ENCODE assay signal across 7 mouse cellular contexts in the genomic region with DNA sequence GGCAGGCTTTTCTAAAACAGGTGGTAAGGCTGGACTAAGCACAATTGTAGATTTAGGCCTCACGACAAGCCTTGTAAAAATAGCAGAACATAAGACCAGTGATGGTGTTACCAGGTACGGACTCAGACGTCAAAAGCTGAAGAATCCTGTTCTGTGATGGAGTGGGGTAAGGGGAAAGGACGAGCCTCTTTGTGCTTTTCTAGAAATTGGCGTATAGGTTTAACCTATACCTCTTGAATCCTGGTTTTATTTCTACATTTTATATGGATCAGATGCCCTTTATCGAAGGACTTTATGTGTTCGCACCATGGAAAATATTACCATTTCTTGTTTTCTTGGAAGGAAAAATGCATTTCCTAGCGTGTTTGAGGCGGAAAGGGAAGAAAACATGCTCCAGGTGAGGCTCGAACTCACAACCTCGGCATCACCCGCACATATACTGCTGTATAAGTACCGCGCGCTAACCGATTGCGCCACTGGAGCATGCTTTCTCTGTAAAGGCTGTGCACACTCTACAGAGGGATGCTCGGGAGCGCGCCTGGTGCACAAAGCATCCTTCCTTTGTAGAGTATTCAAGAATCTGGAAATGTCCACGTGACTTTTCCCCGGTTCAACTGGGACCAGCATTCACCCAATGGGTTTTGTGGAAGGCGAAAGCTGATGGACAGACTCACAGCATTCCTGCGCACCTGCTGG. TPM values are rescaled to one million over a fixed set of nuclear protein-coding genes. Genes with fewer than 3 reads are reported as not detected.
DNase-seq lines count a peak whose midpoint lies in the region; ATAC-seq and TF ChIP-seq lines count a peak whose summit lies in the region.

No protein-coding gene starts in this region.

- H3K36me3 ChIP-seq in C2C12 (ENCODE audit: control insufficient read depth, insufficient read depth), result no peaks in the 10 kb centered on the region
- H3K36me3 ChIP-seq in embryonic facial prominence, embryonic 14.5 days (ENCODE audit: control insufficient read depth, insufficient read depth, low read length), result no peaks in the 10 kb centered on the region
- no peaks in the 10 kb centered on the region for H3K36me3 ChIP-seq in intestine, postnatal 0 days (ENCODE audit: control insufficient read depth, insufficient read depth)
- no peaks in the 10 kb centered on the region for H3K36me3 ChIP-seq in liver, embryonic 14.5 days (replicated peaks; ENCODE audit: control insufficient read depth, insufficient read depth, low read depth)

- no peaks in the 10 kb centered on the region for H3K27me3 ChIP-seq in C2C12 (ENCODE audit: control insufficient read depth, insufficient read depth, insufficient read length)
- H3K27me3 ChIP-seq in embryonic facial prominence, embryonic 14.5 days (replicated peaks; ENCODE audit: control insufficient read depth, insufficient read depth, low read length), result no peaks in the 10 kb centered on the region
- no peaks in the 10 kb centered on the region for H3K27me3 ChIP-seq in intestine, postnatal 0 days (replicated peaks; ENCODE audit: control insufficient read depth, insufficient read depth, low read length)
- H3K27me3 ChIP-seq in liver, embryonic 14.5 days (ENCODE audit: control insufficient read depth, insufficient read depth, low read length), result no peaks in the 10 kb centered on the region; the same call in 1 of the 2 replicates

- H3K79me2 ChIP-seq in C2C12 (ENCODE audit: control insufficient read depth, insufficient read depth), result no peaks in the 10 kb centered on the region

- ATAC-seq in embryonic facial prominence, embryonic 14.5 days (ENCODE audit: low read depth), result peak; percentile 95
- ATAC-seq in intestine, postnatal 0 days, result no peak
- peak; percentile 78 for ATAC-seq in liver, embryonic 14.5 days (ENCODE audit: insufficient read depth)

- peak; percentile 73 for DNase-seq in MN1 (ENCODE audit: low spot score)
- peak; percentile 83 for DNase-seq in embryonic facial prominence, embryonic 14.5 days (ENCODE audit: low spot score)
- no peak for DNase-seq in liver, embryonic 14.5 days (ENCODE audit: low read depth in 3 of 3, low spot score in 3 of 3)
- DNase-seq in right cerebral cortex, postnatal 4 days, result peak; percentile 86
- DNase-seq in adrenal gland, postnatal 36 days, result no peak

- H3K27ac ChIP-seq in embryonic facial prominence, embryonic 14.5 days (replicated peaks; ENCODE audit: low read depth, low read length), result no peak overlapping the region
- H3K27ac ChIP-seq in intestine, postnatal 0 days (ENCODE audit: low read depth, low read length), result no peak overlapping the region
- no peak overlapping the region for H3K27ac ChIP-seq in liver, embryonic 14.5 days

- no peaks in the 10 kb centered on the region for H3K79me3 ChIP-seq in C2C12 (ENCODE audit: low read depth)

- H3K9ac ChIP-seq in embryonic facial prominence, embryonic 14.5 days (ENCODE audit: low read depth, low read length), result peak overlapping the region; percentile 51
- no peak overlapping the region for H3K9ac ChIP-seq in intestine, postnatal 0 days (ENCODE audit: low read depth, low read length)
- H3K9ac ChIP-seq in liver, embryonic 14.5 days (replicated peaks), result no peak overlapping the region

- no peak for TF ChIP-seq EP300 in liver, embryonic 14.5 days (IDR thresholded peaks at IDR 0.05; ENCODE audit: low read depth)

- no peaks in the 10 kb centered on the region for H3K9me3 ChIP-seq in embryonic facial prominence, embryonic 14.5 days (ENCODE audit: control insufficient read depth, low read length)
- no peaks in the 10 kb centered on the region for H3K9me3 ChIP-seq in intestine, postnatal 0 days (ENCODE audit: control insufficient read depth)
- no peaks in the 10 kb centered on the region for H3K9me3 ChIP-seq in liver, embryonic 14.5 days (ENCODE audit: control insufficient read depth, low read length)

- H3K4me1 ChIP-seq in embryonic facial prominence, embryonic 14.5 days (ENCODE audit: control insufficient read depth, insufficient read depth, low read length), result peaks cover 5% of the 10 kb centered on the region; the same call in 1 of the 2 replicates
- no peaks in the 10 kb centered on the region for H3K4me1 ChIP-seq in intestine, postnatal 0 days (replicated peaks; ENCODE audit: control insufficient read depth, insufficient read depth, low read length)
- no peaks in the 10 kb centered on the region for H3K4me1 ChIP-seq in liver, embryonic 14.5 days (replicated peaks; ENCODE audit: control insufficient read depth in 2 of 2, insufficient read depth in 2 of 2, low read length in 1 of 2)

- peak overlapping the region; percentile 50 for H3K4me2 ChIP-seq in embryonic facial prominence, embryonic 14.5 days (ENCODE audit: low read depth, low read length)
- H3K4me2 ChIP-seq in intestine, postnatal 0 days (replicated peaks; ENCODE audit: low read depth), result peak overlapping the region; percentile 57
- peak overlapping the region; percentile 67 for H3K4me2 ChIP-seq in liver, embryonic 14.5 days (ENCODE audit: low read depth)

- TF ChIP-seq CTCF in C2C12 (IDR thresholded peaks at IDR 0.05; ENCODE audit: control insufficient read depth, insufficient read depth, insufficient read length), result no peak
- no peak for TF ChIP-seq CTCF in intestine, postnatal 0 days (IDR thresholded peaks at IDR 0.05; ENCODE audit: low read depth)
- TF ChIP-seq CTCF in liver, embryonic 14.5 days (IDR thresholded peaks at IDR 0.05; ENCODE audit: low read depth), result no peak

- peak overlapping the region; percentile 31 for H3ac ChIP-seq in C2C12 (ENCODE audit: control insufficient read depth, insufficient read length, low read depth)

- H3K4me3 ChIP-seq in C2C12 (ENCODE audit: insufficient read depth, poor library complexity, severe bottlenecking), result peak overlapping the region; percentile 16
- peak overlapping the region; percentile 44 for H3K4me3 ChIP-seq in embryonic facial prominence, embryonic 14.5 days (ENCODE audit: low read depth, low read length)
- peak overlapping the region; percentile 28 for H3K4me3 ChIP-seq in intestine, postnatal 0 days (ENCODE audit: low read depth, low read length)
- peak overlapping the region; percentile 49 to 52 for H3K4me3 ChIP-seq in liver, embryonic 14.5 days (ENCODE audit: insufficient read depth in 1 of 2, low read depth in 2 of 2, low read length in 2 of 2)

- 7% methylated on average over 24 of the region's 24 CpGs for WGBS in embryonic facial prominence, embryonic 14.5 days
- 9% methylated on average over 24 of the region's 24 CpGs for WGBS in intestine, postnatal 0 days
- WGBS in liver, embryonic 14.5 days (ENCODE audit: insufficient replicate concordance), result 8% methylated on average over 24 of the region's 24 CpGs

TF ChIP-seq in C2C12, 6 proteins besides CTCF, POLR2A, EP300 and RAD21:
- no peak for TF ChIP-seq FOSL1 (IDR thresholded peaks at IDR 0.05; ENCODE audit: insufficient read depth, low read length, poor library complexity, severe bottlenecking)
- TF ChIP-seq MYOD1 (IDR thresholded peaks at IDR 0.05; ENCODE audit: control insufficient read depth, insufficient read length, low read depth), result no peak
- no peak for TF ChIP-seq MYOG (IDR thresholded peaks at IDR 0.05; ENCODE audit: control insufficient read depth, extremely low read depth, insufficient read length)
- TF ChIP-seq USF1 (IDR thresholded peaks at IDR 0.05; ENCODE audit: low read depth), result peak; percentile 85
- peak; percentile 41 for TF ChIP-seq MAX (IDR thresholded peaks at IDR 0.05)
- peak; percentile 29 for TF ChIP-seq CEBPB (IDR thresholded peaks at IDR 0.05; ENCODE audit: low read depth)

RNA-seq across cellular contexts. Expression of a gene that starts 48.2 kb away (rescaled TPM):
- 1.4 TPM for polyA plus RNA-seq in C2C12 (2012; fragmentation: generic; extraction: Trizol)
- polyA plus RNA-seq in embryonic facial prominence, embryonic 14.5 days (2014; fragmentation: Nextera tagmentation; extraction: Ambion mirVana), result 7.6 and 8.9 TPM in 2 replicates
- polyA plus RNA-seq in intestine, postnatal 0 days (2015; fragmentation: Nextera tagmentation; extraction: Ambion mirVana), result 1.2 TPM in 2 replicates
- polyA plus RNA-seq in liver, embryonic 14.5 days (2012; rRNA removed), result 0.30 and 0.41 TPM in 2 replicates
- 0.50 and 0.82 TPM in 2 replicates for polyA plus RNA-seq in liver, embryonic 14.5 days (2014; fragmentation: Nextera tagmentation; extraction: Ambion mirVana)
- total RNA-seq in adrenal gland, postnatal 36 days (2021), result 1 to 10 TPM; 1.5 to 1.6 TPM

Comparison
In these comparisons a context has a peak if more than half of its experiments do, and no peak if none do; other contexts are left out.
1. DNase-seq: peak in MN1 (single experiment), embryonic facial prominence, embryonic 14.5 days (single experiment) and right cerebral cortex, postnatal 4 days (single experiment); none in liver, embryonic 14.5 days (0 of 3) and adrenal gland, postnatal 36 days (0 of 2).
2. Peak in every context shown above with its lines, with median percentiles within 50 percentile points of each other: H3K4me3 ChIP-seq and H3K4me2 ChIP-seq.